Mouse (Mus musculus) midbrain, embryonic 10.5 days (tissue): Measurements from ENCODE around the gene Parp9. TPM values are rescaled to one million over a fixed set of nuclear protein-coding genes. Genes with fewer than 3 reads are reported as not detected.

Source experiments
- DNase-seq: peaks from one replicate; pipeline ENCODE4 v3.0.0-alpha.2; 2017; ENCODE audit warnings: low spot score
- H3K27ac ChIP-seq: fragments of 300-500 bp; sonication (generic); replicated peaks from 2 replicates; pipeline ENCODE4 v1.5.1; 2016; ENCODE audit warnings: mild to moderate bottlenecking
- H3K27me3 ChIP-seq: fragments of 300-500 bp; sonication (generic); 2 replicates; pipeline ENCODE4 v1.6.1; 2016; ENCODE audit warnings: low read depth, mild to moderate bottlenecking; ENCODE audit not compliant: poor library complexity, severe bottlenecking
- H3K36me3 ChIP-seq: fragments of 300-500 bp; sonication (generic); 2 replicates; pipeline ENCODE4 v1.6.1; 2016; ENCODE audit warnings: mild to moderate bottlenecking, moderate library complexity
- H3K4me1 ChIP-seq: fragments of 300-500 bp; sonication (generic); 2 replicates; pipeline ENCODE4 v1.6.1; 2016
- H3K4me3 ChIP-seq: fragments of 300-500 bp; sonication (generic); 2 replicates; pipeline ENCODE4 v1.5.1; 2016; ENCODE audit warnings: mild to moderate bottlenecking, moderate library complexity
- H3K9me3 ChIP-seq: fragments of 300-500 bp; sonication (generic); replicated peaks from 2 replicates; pipeline ENCODE4 v1.6.1; 2016; ENCODE audit warnings: mild to moderate bottlenecking
- WGBS: fragments of 180-500 bp; shearing (Covaris S2); methylation state at CpG from one replicate; pipeline ENCODE4 v1.1.7; 2016; 5-methylcytosine and 5-hydroxymethylcytosine counted together
- polyA plus RNA-seq: library from polyadenylated mRNA; unstranded; fragments of >200 nt; fragmentation: Nextera tagmentation; extraction: Ambion mirVana; gene quantifications from 2 replicates; pipeline ENCODE4 v1.2.1, GENCODE M21; 2016

The Parp9 gene
- polyA plus RNA-seq, 1 experiment from 2014 or later = 2.1 TPM

- H3K9me3 ChIP-seq = 0 out of 2 replicates have a peak, but pooled peaks cover 4% of the 10 kb centered on the region
- H3K4me1 ChIP-seq = no peaks in the 10 kb centered on the region
- H3K4me3 ChIP-seq = no peak overlapping the region
- no peak for DNase-seq
- no peaks in the 10 kb centered on the region for H3K27me3 ChIP-seq
- no peak overlapping the region for H3K27ac ChIP-seq
- WGBS = 75% methylated on average over 4 of the region's 4 CpGs
- no peaks in the 10 kb centered on the region for H3K36me3 ChIP-seq
Observed at GRCm38 (mm10) chr16:35907432-35908201, 30.7 kb upstream of the Parp9 start.

GRCm38 (mm10) chr16:35911449-35911848, 26.8 kb upstream of the Parp9 start:
- 84% methylated on average over 3 of the region's 3 CpGs for WGBS
- H3K27me3 ChIP-seq = no peaks in the 10 kb centered on the region
- no peak for DNase-seq
- H3K4me3 ChIP-seq = no peak overlapping the region
- no peaks in the 10 kb centered on the region for H3K4me1 ChIP-seq
- H3K9me3 ChIP-seq = 0 out of 2 replicates have a peak, but pooled peaks cover 4% of the 10 kb centered on the region
- H3K36me3 ChIP-seq = no peaks in the 10 kb centered on the region
- no peak overlapping the region for H3K27ac ChIP-seq

GRCm38 (mm10) chr16:35913526-35913925, 24.7 kb upstream of the Parp9 start:
- H3K36me3 ChIP-seq = no peaks in the 10 kb centered on the region
- H3K9me3 ChIP-seq = 0 out of 2 replicates have a peak, but pooled peaks cover 4% of the 10 kb centered on the region
- no peak overlapping the region for H3K27ac ChIP-seq
- WGBS = 72% methylated on average over 1 of the region's 1 CpGs
- H3K27me3 ChIP-seq = no peaks in the 10 kb centered on the region
- no peaks in the 10 kb centered on the region for H3K4me1 ChIP-seq
- no peak overlapping the region for H3K4me3 ChIP-seq
- no peak for DNase-seq

- Histone ChIP-seq H3K27me3 (no peaks in the 10 kb centered on the region), H3K4me1 (no peaks in the 10 kb centered on the region), H3K36me3 (no peaks in the 10 kb centered on the region), H3K9me3 (0 out of 2 replicates have a peak, but pooled peaks cover 4% of the 10 kb centered on the region), H3K27ac (no peak overlapping the region), H3K4me3 (no peak overlapping the region)
- 73% methylated on average over 5 of the region's 5 CpGs for WGBS
- no peak for DNase-seq
Observed at GRCm38 (mm10) chr16:35914301-35914700, 24.0 kb upstream of the Parp9 start.

- no peak overlapping the region for H3K4me3 ChIP-seq
- no peak overlapping the region for H3K27ac ChIP-seq
- 88% methylated on average over 6 of the region's 6 CpGs for WGBS
- no peaks in the 10 kb centered on the region for H3K9me3 ChIP-seq
- H3K27me3 ChIP-seq = no peaks in the 10 kb centered on the region
- H3K36me3 ChIP-seq = no peaks in the 10 kb centered on the region
- H3K4me1 ChIP-seq = no peaks in the 10 kb centered on the region
- DNase-seq = no peak
Observed at GRCm38 (mm10) chr16:35918721-35919543, 19.3 kb upstream of the Parp9 start.

GRCm38 (mm10) chr16:35921676-35922235, 16.5 kb upstream of the Parp9 start:
- Histone ChIP-seq H3K4me3 (no peak overlapping the region), H3K4me1 (no peaks in the 10 kb centered on the region), H3K27ac (no peak overlapping the region), H3K9me3 (no peaks in the 10 kb centered on the region), H3K36me3 (no peaks in the 10 kb centered on the region), H3K27me3 (no peaks in the 10 kb centered on the region)
- 82% methylated on average over 2 of the region's 2 CpGs for WGBS
- DNase-seq = no peak

- H3K4me1 ChIP-seq = no peaks in the 10 kb centered on the region
- no peak overlapping the region for H3K27ac ChIP-seq
- no peaks in the 10 kb centered on the region for H3K9me3 ChIP-seq
- no peak overlapping the region for H3K4me3 ChIP-seq
- no peak for DNase-seq
- 84% methylated on average over 3 of the region's 3 CpGs for WGBS
- H3K36me3 ChIP-seq = no peaks in the 10 kb centered on the region
- H3K27me3 ChIP-seq = no peaks in the 10 kb centered on the region
Observed at GRCm38 (mm10) chr16:35922301-35922895, 15.9 kb upstream of the Parp9 start.

- DNase-seq = no peak
- Histone ChIP-seq H3K36me3 (no peaks in the 10 kb centered on the region), H3K27ac (no peak overlapping the region), H3K27me3 (no peaks in the 10 kb centered on the region), H3K9me3 (no peaks in the 10 kb centered on the region), H3K4me1 (no peaks in the 10 kb centered on the region), H3K4me3 (no peak overlapping the region)
- WGBS = 86% methylated on average over 7 of the region's 7 CpGs
Observed at GRCm38 (mm10) chr16:35923546-35924198, 14.6 kb upstream of the Parp9 start.

- 91% methylated on average over 5 of the region's 5 CpGs for WGBS
- Histone ChIP-seq H3K36me3 (no peaks in the 10 kb centered on the region), H3K27ac (no peak overlapping the region), H3K4me3 (no peak overlapping the region), H3K9me3 (no peaks in the 10 kb centered on the region), H3K4me1 (no peaks in the 10 kb centered on the region), H3K27me3 (no peaks in the 10 kb centered on the region)
- DNase-seq = no peak
Observed at GRCm38 (mm10) chr16:35924341-35924740, 13.9 kb upstream of the Parp9 start.

GRCm38 (mm10) chr16:35932179-35933055, 5.9 kb upstream of the Parp9 start:
- Histone ChIP-seq H3K4me3 (no peak overlapping the region), H3K9me3 (no peaks in the 10 kb centered on the region), H3K36me3 (no peaks in the 10 kb centered on the region), H3K27me3 (peaks cover 5% of the 10 kb centered on the region), H3K4me1 (no peaks in the 10 kb centered on the region), H3K27ac (no peak overlapping the region)
- WGBS = 87% methylated on average over 19 of the region's 19 CpGs
- DNase-seq = no peak

GRCm38 (mm10) chr16:35933181-35933580, 5.1 kb upstream of the Parp9 start:
- no peak overlapping the region for H3K27ac ChIP-seq
- peaks cover 13% of the 10 kb centered on the region for H3K27me3 ChIP-seq
- no peaks in the 10 kb centered on the region for H3K36me3 ChIP-seq
- whole genome bisulfite sequencing = 90% methylated on average over 10 of the region's 10 CpGs
- no peak for DNase-seq
- H3K4me1 ChIP-seq = peaks cover under 1% of the 10 kb centered on the region; the same call in 1 of the 2 replicates
- no peak overlapping the region for H3K4me3 ChIP-seq
- no peaks in the 10 kb centered on the region for H3K9me3 ChIP-seq
